Mouse (Mus musculus): ENCODE data around the gene Prkcg.

DNA sequence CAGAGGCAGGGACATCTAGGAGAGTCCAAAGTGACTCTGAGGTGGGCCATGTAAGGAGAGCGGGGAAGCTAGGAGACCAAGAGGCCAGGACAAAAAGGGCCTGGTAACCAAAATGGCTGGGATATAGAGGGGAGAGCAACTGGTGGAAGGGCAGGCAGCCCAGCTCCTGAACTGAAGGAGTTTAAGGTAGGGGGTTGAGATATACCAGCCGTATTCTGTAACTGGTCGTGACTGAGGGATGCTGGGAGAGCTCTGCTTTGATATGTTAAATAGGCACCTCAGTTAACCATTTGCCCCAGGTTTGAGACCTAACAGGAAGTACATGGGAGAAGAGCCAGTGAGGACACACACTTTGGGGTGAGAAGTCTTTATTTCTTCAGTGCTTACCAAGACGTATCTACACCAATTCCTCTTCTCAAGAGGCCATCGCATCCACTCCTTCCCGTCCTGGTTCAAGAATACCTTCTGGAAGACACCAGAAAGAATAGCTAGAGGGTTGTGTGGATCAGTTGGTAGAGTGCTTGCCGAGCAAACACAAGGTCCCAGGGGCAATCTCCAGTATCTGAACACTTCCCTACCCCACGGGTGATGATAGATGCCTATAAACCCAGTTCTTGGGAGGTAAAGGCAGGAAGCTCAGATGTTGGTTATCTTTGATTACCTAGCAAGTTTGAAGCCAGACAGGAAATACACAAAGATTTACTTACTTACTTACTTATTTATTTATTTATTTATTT is 12.1 kb downstream of the Prkcg start:
- TF ChIP-seq POLR2A (IDR thresholded peaks at IDR 0.05; ENCODE audit: borderline replicate concordance, extremely low read depth, insufficient read depth, insufficient read length, poor library complexity, severe bottlenecking) (no peak), CTCF (IDR thresholded peaks at IDR 0.05; ENCODE audit: borderline replicate concordance, extremely low read depth, insufficient read depth, insufficient read length) (no peak)
